Mouse (Mus musculus) heart, embryonic 15.5 days (tissue): ENCODE data around the gene Ciita. TPM values are rescaled to one million over a fixed set of nuclear protein-coding genes. Genes with fewer than 3 reads are reported as not detected.

Source experiments
- ATAC-seq: fragments of 200-750 bp; cut with Nextera tagmentation; replicated peaks from 2 replicates; pipeline ENCODE4 v1.8.0; 2017; ENCODE audit warnings: low read depth, moderate TSS enrichment; ENCODE audit not compliant: insufficient number of reproducible peaks, insufficient read depth, low FRiP score
- H3K27ac ChIP-seq: fragments of 300-500 bp; sonication (generic); 2 replicates; pipeline ENCODE4 v1.5.1; 2015; ENCODE audit warnings: mild to moderate bottlenecking, inconsistent platforms
- H3K27me3 ChIP-seq: fragments of 300-500 bp; sonication (generic); 2 replicates; pipeline ENCODE4 v1.6.1; 2015; ENCODE audit warnings: inconsistent platforms
- H3K36me3 ChIP-seq: fragments of 300-500 bp; sonication (generic); 2 replicates; pipeline ENCODE4 v1.6.1; 2015; ENCODE audit warnings: mild to moderate bottlenecking, inconsistent platforms
- H3K4me1 ChIP-seq: fragments of 300-500 bp; sonication (generic); replicated peaks from 2 replicates; pipeline ENCODE4 v1.6.1; 2015; ENCODE audit warnings: inconsistent platforms
- H3K4me2 ChIP-seq: fragments of 300-500 bp; sonication (generic); 2 replicates; pipeline ENCODE4 v1.6.1; 2015; ENCODE audit warnings: inconsistent platforms, mild to moderate bottlenecking, moderate library complexity
- H3K4me3 ChIP-seq: fragments of 300-500 bp; sonication (generic); 2 replicates; pipeline ENCODE4 v1.5.1; 2015; ENCODE audit warnings: mild to moderate bottlenecking, inconsistent platforms
- H3K9ac ChIP-seq: fragments of 300-500 bp; sonication (generic); 2 replicates; pipeline ENCODE4 v1.6.1; 2015; ENCODE audit warnings: mild to moderate bottlenecking, inconsistent platforms
- H3K9me3 ChIP-seq: fragments of 300-500 bp; sonication (generic); replicated peaks from 2 replicates; pipeline ENCODE4 v1.6.1; 2016; ENCODE audit warnings: inconsistent platforms
- WGBS: fragments of 180-500 bp; shearing (Covaris S2); methylation state at CpG from one replicate; pipeline ENCODE4 v1.1.7; 2015; ENCODE audit warnings: mixed read lengths; 5-methylcytosine and 5-hydroxymethylcytosine counted together
- polyA plus RNA-seq: library from polyadenylated mRNA; unstranded; fragments of >200 nt; fragmentation: Nextera tagmentation; extraction: Ambion mirVana; gene quantifications from 2 replicates; pipeline ENCODE4 v1.2.1, GENCODE M21; 2015

Ciita gene
- polyA plus RNA-seq, 1 experiment from 2014 or later = 0.53 TPM

- 57% methylated on average over 2 of the region's 2 CpGs for WGBS
- no peaks in the 10 kb centered on the region; the same call in 1 of the 2 replicates for H3K4me1 ChIP-seq
- H3K27ac ChIP-seq = no peak overlapping the region
- H3K9me3 ChIP-seq = no peaks in the 10 kb centered on the region
- H3K4me3 ChIP-seq = no peak overlapping the region
- peaks cover 21% of the 10 kb centered on the region for H3K27me3 ChIP-seq
- ATAC-seq = no peak
- H3K4me2 ChIP-seq = no peak overlapping the region
- H3K9ac ChIP-seq = no peak overlapping the region
- H3K36me3 ChIP-seq = no peaks in the 10 kb centered on the region
Measured at GRCm38 (mm10) chr16:10495824-10496298, 16.0 kb downstream of the Ciita start.

- no peak overlapping the region for H3K9ac ChIP-seq
- H3K4me3 ChIP-seq = no peak overlapping the region
- no peaks in the 10 kb centered on the region for H3K9me3 ChIP-seq
- ATAC-seq = no peak
- no peaks in the 10 kb centered on the region for H3K36me3 ChIP-seq
- H3K4me2 ChIP-seq = no peak overlapping the region
- H3K27me3 ChIP-seq = peaks cover 26% of the 10 kb centered on the region
- H3K27ac ChIP-seq = no peak overlapping the region
- WGBS = 35% methylated on average over 5 of the region's 5 CpGs
- H3K4me1 ChIP-seq = no peaks in the 10 kb centered on the region; the same call in 1 of the 2 replicates
Measured at GRCm38 (mm10) chr16:10498096-10498602, 18.3 kb downstream of the Ciita start.

- no peak overlapping the region for H3K27ac ChIP-seq
- H3K36me3 ChIP-seq = no peaks in the 10 kb centered on the region
- no peak for ATAC-seq
- H3K27me3 ChIP-seq = peaks cover 23% of the 10 kb centered on the region
- no peaks in the 10 kb centered on the region for H3K9me3 ChIP-seq
- no peak overlapping the region for H3K4me3 ChIP-seq
- no peaks in the 10 kb centered on the region; the same call in 1 of the 2 replicates for H3K4me1 ChIP-seq
- no peak overlapping the region for H3K9ac ChIP-seq
- WGBS = 64% methylated on average over 1 of the region's 1 CpGs
- H3K4me2 ChIP-seq = no peak overlapping the region
Measured at GRCm38 (mm10) chr16:10499122-10499521, 19.3 kb downstream of the Ciita start.

- 16% methylated on average over 8 of the region's 8 CpGs for WGBS
- no peaks in the 10 kb centered on the region for H3K9me3 ChIP-seq
- peaks cover 21% of the 10 kb centered on the region for H3K27me3 ChIP-seq
- no peaks in the 10 kb centered on the region for H3K36me3 ChIP-seq
- no peak overlapping the region for H3K27ac ChIP-seq
- no peak overlapping the region for H3K4me3 ChIP-seq
- ATAC-seq = no peak
- no peaks in the 10 kb centered on the region; the same call in 1 of the 2 replicates for H3K4me1 ChIP-seq
- no peak overlapping the region for H3K9ac ChIP-seq
- H3K4me2 ChIP-seq = no peak overlapping the region
Measured at GRCm38 (mm10) chr16:10501865-10502264, 22.0 kb downstream of the Ciita start.

- Histone ChIP-seq H3K9me3 (no peaks in the 10 kb centered on the region), H3K36me3 (no peaks in the 10 kb centered on the region), H3K4me1 (no peaks in the 10 kb centered on the region; the same call in 1 of the 2 replicates), H3K9ac (no peak overlapping the region), H3K4me2 (no peak overlapping the region), H3K27ac (no peak overlapping the region), H3K4me3 (no peak overlapping the region), H3K27me3 (peaks cover 21% of the 10 kb centered on the region)
- WGBS = 59% methylated on average over 2 of the region's 2 CpGs
- no peak for ATAC-seq
Measured at GRCm38 (mm10) chr16:10503058-10503457, 23.2 kb downstream of the Ciita start.

GRCm38 (mm10) chr16:10507445-10507844, 27.6 kb downstream of the Ciita start:
- Histone ChIP-seq H3K36me3 (no peaks in the 10 kb centered on the region), H3K4me3 (no peak overlapping the region), H3K27ac (no peak overlapping the region), H3K9me3 (no peaks in the 10 kb centered on the region), H3K4me2 (no peak overlapping the region), H3K4me1 (0 out of 2 replicates have a peak, but pooled peaks cover 3% of the 10 kb centered on the region), H3K27me3 (peaks cover 12% of the 10 kb centered on the region; the same call in 1 of the 2 replicates), H3K9ac (no peak overlapping the region)
- 65% methylated on average over 4 of the region's 4 CpGs for WGBS
- no peak for ATAC-seq

- H3K9ac ChIP-seq = no peak overlapping the region
- no peak for ATAC-seq
- 59% methylated on average over 6 of the region's 6 CpGs for WGBS
Measured at GRCm38 (mm10) chr16:10508691-10509090, 28.8 kb downstream of the Ciita start.

GRCm38 (mm10) chr16:10510477-10511133, 30.7 kb downstream of the Ciita start:
- Histone ChIP-seq H3K4me1 (0 out of 2 replicates have a peak, but pooled peaks cover 3% of the 10 kb centered on the region), H3K4me2 (no peak overlapping the region), H3K36me3 (no peaks in the 10 kb centered on the region), H3K27me3 (peaks cover 9% of the 10 kb centered on the region; the same call in 1 of the 2 replicates), H3K9me3 (no peaks in the 10 kb centered on the region), H3K27ac (no peak overlapping the region), H3K9ac (no peak overlapping the region), H3K4me3 (no peak overlapping the region)
- WGBS = 47% methylated on average over 14 of the region's 14 CpGs
- ATAC-seq = no peak

More at GRCm38 (mm10) chr16:10508691-10509090, 28.8 kb downstream of the Ciita start:
- H3K27ac ChIP-seq = no peak overlapping the region
- peaks cover 9% of the 10 kb centered on the region; the same call in 1 of the 2 replicates for H3K27me3 ChIP-seq
- no peaks in the 10 kb centered on the region for H3K9me3 ChIP-seq
- H3K4me1 ChIP-seq = 0 out of 2 replicates have a peak, but pooled peaks cover 3% of the 10 kb centered on the region
- H3K36me3 ChIP-seq = no peaks in the 10 kb centered on the region
- H3K4me2 ChIP-seq = no peak overlapping the region
- H3K4me3 ChIP-seq = no peak overlapping the region

- Histone ChIP-seq H3K27ac (no peak overlapping the region), H3K9ac (no peak overlapping the region), H3K4me2 (no peak overlapping the region), H3K27me3 (peaks cover 5% of the 10 kb centered on the region; the same call in 1 of the 2 replicates), H3K4me1 (0 out of 2 replicates have a peak, but pooled peaks cover 3% of the 10 kb centered on the region), H3K9me3 (no peaks in the 10 kb centered on the region), H3K36me3 (no peaks in the 10 kb centered on the region), H3K4me3 (no peak overlapping the region)
- 73% methylated on average over 12 of the region's 12 CpGs for WGBS
- no peak for ATAC-seq
Measured at GRCm38 (mm10) chr16:10511134-10511520, 31.3 kb downstream of the Ciita start.

GRCm38 (mm10) chr16:10515953-10516572, 36.2 kb downstream of the Ciita start:
- Histone ChIP-seq H3K4me1 (no peaks in the 10 kb centered on the region), H3K27ac (no peak overlapping the region), H3K4me2 (no peak overlapping the region), H3K9ac (no peak overlapping the region), H3K4me3 (no peak overlapping the region), H3K27me3 (no peaks in the 10 kb centered on the region), H3K9me3 (no peaks in the 10 kb centered on the region), H3K36me3 (no peaks in the 10 kb centered on the region)
- ATAC-seq = no peak
- 82% methylated on average over 12 of the region's 12 CpGs for WGBS

GRCm38 (mm10) chr16:10518030-10518429, 38.2 kb downstream of the Ciita start:
- 58% methylated on average over 5 of the region's 5 CpGs for WGBS
- Histone ChIP-seq H3K27me3 (no peaks in the 10 kb centered on the region), H3K27ac (no peak overlapping the region), H3K4me2 (no peak overlapping the region), H3K4me3 (no peak overlapping the region), H3K9ac (no peak overlapping the region), H3K9me3 (no peaks in the 10 kb centered on the region), H3K36me3 (no peaks in the 10 kb centered on the region), H3K4me1 (peaks cover 4% of the 10 kb centered on the region)
- ATAC-seq = no peak
